Mouse (Mus musculus) liver, embryonic 14.5 days (tissue): ENCODE measurements at regions not wholly inside any gene's neighbourhood (a gene's known extent, or its start where the extent isn't known, plus 50 kb on each side); places are given as distances from the start of the nearest gene placed in this dataset.
"Not testable (repeated sequence)": the region's sequence is repeated elsewhere in the genome, so short reads cannot be mapped to it uniquely, and the experiment has no call there.

ENCODE experiments used
- ATAC-seq: fragments of 200-750 bp; cut with Nextera tagmentation; 2 replicates; pipeline ENCODE4 v1.8.0; 2017; ENCODE audit warnings: moderate number of reproducible peaks, mild to moderate bottlenecking, moderate library complexity; ENCODE audit not compliant: insufficient read depth
- DNase-seq, 3 experiments: peaks; one replicate each; pipeline ENCODE4 v3.0.0-alpha.2; 2012 to 2013; ENCODE audit warnings: low read depth in 3 of 3, low spot score in 3 of 3
- H3K27ac ChIP-seq: fragments of 300-500 bp; sonication (generic); 2 replicates; pipeline ENCODE4 v1.5.1; 2014; ENCODE audit warnings: moderate library complexity, mild to moderate bottlenecking, control low read depth, inconsistent platforms
- H3K27me3 ChIP-seq: fragments of 300-500 bp; sonication (generic); 2 replicates; pipeline ENCODE4 v1.6.1; 2014; ENCODE audit warnings: mild to moderate bottlenecking, low read length, moderate library complexity; ENCODE audit not compliant: control insufficient read depth, insufficient read depth
- H3K36me3 ChIP-seq: fragments of 300-500 bp; sonication (generic); replicated peaks from 2 replicates; pipeline ENCODE4 v1.6.1; 2014; ENCODE audit warnings: low read depth; ENCODE audit not compliant: control insufficient read depth, insufficient read depth
- H3K4me1 ChIP-seq, 2 experiments: fragments of 200-500 bp in 1 of 2; fragments of 300-500 bp in 1 of 2; sonication (generic) in 1 of 2; replicated peaks; 2 replicates each; pipeline ENCODE4 v1.6.1; 2012 to 2014; ENCODE audit warnings: antibody characterized with exemption in 1 of 2, inconsistent platforms in 1 of 2, low read length in 1 of 2; ENCODE audit not compliant: control insufficient read depth in 2 of 2, insufficient read depth in 2 of 2
- H3K4me2 ChIP-seq: fragments of 300-500 bp; sonication (generic); 2 replicates; pipeline ENCODE4 v1.6.1; 2014; ENCODE audit warnings: low read depth, mild to moderate bottlenecking, control low read depth, moderate library complexity
- H3K4me3 ChIP-seq, 2 experiments: fragments of 200-500 bp in 1 of 2; fragments of 300-500 bp in 1 of 2; sonication (generic) in 1 of 2; 2 replicates each; pipeline ENCODE4 v1.5.1; 2012 to 2014; ENCODE audit warnings: low read depth in 2 of 2, low read length in 2 of 2, mild to moderate bottlenecking in 2 of 2, control low read depth in 1 of 2, inconsistent platforms in 1 of 2, moderate library complexity in 1 of 2; ENCODE audit not compliant: insufficient read depth in 1 of 2
- H3K9ac ChIP-seq: fragments of 300-500 bp; sonication (generic); replicated peaks from 2 replicates; pipeline ENCODE4 v1.6.1; 2014; ENCODE audit warnings: mild to moderate bottlenecking, control low read depth, moderate library complexity
- H3K9me3 ChIP-seq: fragments of 300-500 bp; sonication (generic); 2 replicates; pipeline ENCODE4 v1.6.1; 2016; ENCODE audit warnings: low read length, mixed read lengths; ENCODE audit not compliant: control insufficient read depth
- CTCF ChIP-seq: IDR thresholded peaks from 2 replicates; pipeline ENCODE4 v1.5.1; 2016; ENCODE audit warnings: antibody characterized with exemption, low read depth, control low read depth
- EP300 ChIP-seq: IDR thresholded peaks from 2 replicates; pipeline ENCODE4 v1.6.1; 2016; ENCODE audit warnings: antibody characterized with exemption, low read depth
- WGBS: fragments of 180-500 bp; shearing (Covaris S2); extraction: QIAGEN DNeasy Blood & Tissue Kit; methylation state at CpG from one replicate; pipeline ENCODE4 v1.1.7; 2014; ENCODE audit not compliant: insufficient replicate concordance; 5-methylcytosine and 5-hydroxymethylcytosine counted together

- no peak for DNase-seq
- no peaks in the 10 kb centered on the region for H3K9me3 ChIP-seq
- H3K4me1 ChIP-seq = no peaks in the 10 kb centered on the region
- 63% methylated on average over 6 of the region's 6 CpGs for WGBS
- no peak overlapping the region for H3K4me2 ChIP-seq
- TF ChIP-seq CTCF (no peak), EP300 (no peak)
- no peak for ATAC-seq
- H3K4me3 ChIP-seq = no peak overlapping the region
- no peak overlapping the region for H3K27ac ChIP-seq
- H3K9ac ChIP-seq = no peak overlapping the region
- no peaks in the 10 kb centered on the region for H3K36me3 ChIP-seq
- no peaks in the 10 kb centered on the region for H3K27me3 ChIP-seq
Measured at GRCm38 (mm10) chr10:120284785-120285184, 57.9 kb downstream of the Llph start.

DNA sequence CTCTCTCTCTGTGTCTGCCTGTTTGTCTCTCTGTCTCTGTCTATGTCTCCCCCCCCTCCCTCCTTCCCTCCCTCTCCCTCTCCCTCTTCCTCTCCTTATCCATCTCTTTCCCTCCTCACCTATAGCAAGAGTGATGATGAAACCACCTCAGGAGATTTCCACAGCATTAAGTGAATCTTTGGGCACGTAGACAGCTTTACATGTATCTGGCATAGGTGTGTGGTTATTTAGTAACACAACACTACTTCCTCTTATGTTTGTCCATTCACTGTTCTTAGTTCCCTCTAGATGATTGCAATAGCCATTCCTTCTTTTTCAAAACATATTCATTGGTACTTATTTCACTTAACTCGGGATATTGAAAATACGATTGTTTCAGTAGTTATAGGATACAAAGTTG is 65.0 kb downstream of the Llph start:
- 58% methylated on average over 3 of the region's 3 CpGs for WGBS
- H3K9ac ChIP-seq = no peak overlapping the region
- no peak overlapping the region for H3K4me2 ChIP-seq
- no peak overlapping the region for H3K27ac ChIP-seq
- TF ChIP-seq CTCF = no peak
- no peak for TF ChIP-seq EP300
- H3K36me3 ChIP-seq = no peaks in the 10 kb centered on the region
- no peaks in the 10 kb centered on the region for H3K27me3 ChIP-seq
- DNase-seq = no peak
- no peak for ATAC-seq
- no peaks in the 10 kb centered on the region for H3K4me1 ChIP-seq
- H3K4me3 ChIP-seq = no peak overlapping the region
- H3K9me3 ChIP-seq = no peaks in the 10 kb centered on the region

- WGBS = 83% methylated on average over 13 of the region's 13 CpGs
Measured at GRCm38 (mm10) chr10:120293381-120293780, 66.5 kb downstream of the Llph start.

DNA sequence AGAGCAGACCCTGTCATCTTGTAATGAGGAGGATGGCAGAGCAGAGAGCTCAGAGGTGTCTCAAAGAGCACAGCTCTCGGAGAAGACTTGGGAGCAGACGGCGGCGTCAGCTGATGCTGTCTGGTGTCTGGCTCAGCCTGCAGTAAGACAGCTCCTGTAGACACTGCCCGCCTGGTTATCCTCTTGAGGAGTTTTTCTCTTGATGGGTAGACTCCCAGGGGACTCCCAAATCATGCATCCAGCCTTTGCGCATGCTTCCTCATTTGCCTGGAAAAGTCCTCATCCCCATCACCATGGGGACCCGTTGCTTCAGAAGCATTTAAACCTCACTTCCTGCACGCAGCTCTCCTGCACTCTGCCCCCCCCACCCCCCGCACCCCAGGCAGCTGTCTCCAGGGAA is 67.6 kb downstream of the Llph start:
- 55% methylated on average over 9 of the region's 9 CpGs for WGBS
- Histone ChIP-seq H3K4me3 (no peak overlapping the region), H3K27ac (no peak overlapping the region), H3K9me3 (no peaks in the 10 kb centered on the region), H3K27me3 (no peaks in the 10 kb centered on the region), H3K4me2 (no peak overlapping the region), H3K4me1 (no peaks in the 10 kb centered on the region), H3K36me3 (no peaks in the 10 kb centered on the region), H3K9ac (no peak overlapping the region)
- no peak for ATAC-seq
- no peak for DNase-seq
- TF ChIP-seq EP300 = no peak
- no peak for TF ChIP-seq CTCF

More at GRCm38 (mm10) chr10:120293381-120293780, 66.5 kb downstream of the Llph start:
- H3K27me3 ChIP-seq, H3K4me3 ChIP-seq, H3K4me1 ChIP-seq, DNase-seq, ATAC-seq, H3K27ac ChIP-seq, H3K36me3 ChIP-seq, H3K4me2 ChIP-seq, H3K9ac ChIP-seq, H3K9me3 ChIP-seq: not testable (repeated sequence)

DNA sequence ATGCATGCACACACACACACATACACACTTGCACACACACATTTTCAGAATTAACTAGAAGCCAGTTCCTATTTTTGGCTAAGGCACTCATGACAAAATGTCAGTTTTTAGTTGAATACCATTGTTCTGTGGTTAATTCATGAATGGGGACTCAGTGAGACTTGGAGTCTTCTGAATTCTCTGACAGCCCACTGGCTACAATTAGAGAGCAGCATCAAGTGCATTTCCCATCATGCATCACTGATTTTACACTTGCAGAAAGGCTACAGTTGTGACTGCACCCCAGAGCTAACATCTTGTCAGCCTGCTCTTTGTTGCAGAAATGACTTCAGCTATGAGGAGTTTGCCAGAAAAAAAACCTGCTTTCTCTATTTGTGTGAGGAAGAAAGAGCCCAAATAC is 70.4 kb downstream of the Llph start:
- Histone ChIP-seq H3K4me2 (no peak overlapping the region), H3K9ac (no peak overlapping the region), H3K4me1 (no peaks in the 10 kb centered on the region), H3K36me3 (no peaks in the 10 kb centered on the region), H3K9me3 (no peaks in the 10 kb centered on the region), H3K27me3 (no peaks in the 10 kb centered on the region), H3K27ac (no peak overlapping the region), H3K4me3 (no peak overlapping the region)
- TF ChIP-seq CTCF = no peak
- TF ChIP-seq EP300 = no peak
- no peak for ATAC-seq
- no peak for DNase-seq
